ENCODE assay signal across 29 mouse cellular contexts in the genomic region with DNA sequence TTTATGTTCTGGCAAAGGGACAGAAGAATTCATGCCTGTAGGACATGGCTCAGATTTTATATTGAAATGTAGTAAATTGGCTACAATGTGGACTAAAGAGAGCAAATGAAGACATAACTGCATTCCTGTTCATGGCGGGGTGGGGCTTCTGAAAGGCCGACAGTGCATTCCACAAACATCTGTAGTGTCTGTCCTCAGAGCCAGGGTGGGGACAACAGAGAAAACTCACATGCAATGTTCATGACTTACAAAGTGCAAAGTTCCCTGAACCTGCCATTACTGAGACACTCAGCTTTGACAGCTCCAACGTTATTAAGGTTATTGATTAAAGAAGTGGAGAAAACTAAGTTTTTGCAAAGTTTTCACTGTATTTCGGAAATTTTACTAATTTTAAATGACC. TPM values are rescaled to one million over a fixed set of nuclear protein-coding genes. Genes with fewer than 3 reads are reported as not detected.
DNase-seq lines count a peak whose midpoint lies in the region; ATAC-seq and TF ChIP-seq lines count a peak whose summit lies in the region.
"Had no signal": no experiment of that assay in that cellular context is flagged by ENCODE, and none has a peak within 500 bp of the region (broad histone marks: within the 10 kb centered on the region; RNA-seq: fewer than 3 reads in every experiment).

No protein-coding gene starts in this region.

- H3K4me3 ChIP-seq in heart, embryonic 11.5 days (ENCODE audit: low read depth, low read length), result no peak overlapping the region
- no peak overlapping the region for H3K4me3 ChIP-seq in intestine, postnatal 0 days (ENCODE audit: low read depth, low read length)
- no peak overlapping the region for H3K4me3 ChIP-seq in forebrain, embryonic 13.5 days
- H3K4me3 ChIP-seq: embryonic facial prominence, embryonic 10.5 days; embryonic facial prominence, embryonic 13.5 days; erythroblast, embryonic 14.5 days; forebrain, embryonic 12.5 days; heart, adult 2 months; heart, embryonic 10.5 days; hindbrain, embryonic 12.5 days; hindbrain, embryonic 15.5 days had no signal

- DNase-seq in heart, adult 11 months, result peak; percentile 22
- peak; percentile 45 for DNase-seq in kidney, adult 9 months
- no peak for DNase-seq in kidney, postnatal 4 days
- DNase-seq in R1 (ENCODE audit: low read depth, low spot score), result peak; percentile 62
- DNase-seq: adrenal gland, adult 8-10 months; adrenal gland, postnatal 25 days; B cell, adult 2 months; cerebellum, adult 11-12 months; cerebellum, adult 8-10 months; cerebellum, postnatal 10 days; cerebellum, postnatal 36 days; embryo, embryonic 11 days; gastrocnemius, postnatal 25 days; heart, adult 2 months had no signal

- no peak overlapping the region for H3K9ac ChIP-seq in heart, embryonic 11.5 days (ENCODE audit: low read depth, low read length)
- no peak overlapping the region for H3K9ac ChIP-seq in intestine, postnatal 0 days (ENCODE audit: low read depth, low read length)
- no peak overlapping the region for H3K9ac ChIP-seq in forebrain, embryonic 13.5 days
- H3K9ac ChIP-seq: embryonic facial prominence, embryonic 13.5 days; forebrain, embryonic 12.5 days; hindbrain, embryonic 12.5 days; hindbrain, embryonic 15.5 days had no signal

- no peaks in the 10 kb centered on the region for H3K9me3 ChIP-seq in heart, embryonic 11.5 days (replicated peaks; ENCODE audit: control insufficient read depth, low read length)
- no peaks in the 10 kb centered on the region for H3K9me3 ChIP-seq in intestine, postnatal 0 days (ENCODE audit: control insufficient read depth)
- H3K9me3 ChIP-seq in forebrain, embryonic 13.5 days (replicated peaks), result no peaks in the 10 kb centered on the region
- H3K9me3 ChIP-seq: embryonic facial prominence, embryonic 10.5 days; embryonic facial prominence, embryonic 13.5 days; forebrain, embryonic 12.5 days; G1E; heart, embryonic 10.5 days; hindbrain, embryonic 12.5 days; hindbrain, embryonic 15.5 days had no signal

- H3K27ac ChIP-seq in heart, embryonic 11.5 days (ENCODE audit: low read depth, low read length), result no peak overlapping the region
- H3K27ac ChIP-seq in intestine, postnatal 0 days (ENCODE audit: low read depth, low read length), result no peak overlapping the region
- no peak overlapping the region for H3K27ac ChIP-seq in forebrain, embryonic 13.5 days
- H3K27ac ChIP-seq: embryonic facial prominence, embryonic 10.5 days; embryonic facial prominence, embryonic 13.5 days; forebrain, embryonic 12.5 days; heart, adult 2 months; heart, embryonic 10.5 days; hindbrain, embryonic 12.5 days; hindbrain, embryonic 15.5 days had no signal

- H3K4me1 ChIP-seq in heart, embryonic 11.5 days (ENCODE audit: control insufficient read depth, insufficient read depth, low read length), result no peaks in the 10 kb centered on the region
- no peaks in the 10 kb centered on the region for H3K4me1 ChIP-seq in intestine, postnatal 0 days (replicated peaks; ENCODE audit: control insufficient read depth, insufficient read depth, low read length)
- no peaks in the 10 kb centered on the region for H3K4me1 ChIP-seq in forebrain, embryonic 13.5 days
- H3K4me1 ChIP-seq: embryonic facial prominence, embryonic 10.5 days; forebrain, embryonic 12.5 days; hindbrain, embryonic 12.5 days; hindbrain, embryonic 15.5 days had no signal

- WGBS in heart, embryonic 11.5 days (ENCODE audit: insufficient replicate concordance), result 74% methylated on average over 4 of the region's 4 CpGs
- WGBS in intestine, postnatal 0 days, result 42% methylated on average over 4 of the region's 4 CpGs
- WGBS in forebrain, embryonic 13.5 days, result 87% methylated on average over 4 of the region's 4 CpGs

- no peak for ATAC-seq in heart, embryonic 11.5 days (replicated peaks; ENCODE audit: insufficient number of reproducible peaks, low FRiP score, low TSS enrichment)
- 0 out of 2 replicates have a peak, but pooled peaks have one; percentile 36 for ATAC-seq in intestine, postnatal 0 days
- no peak for ATAC-seq in forebrain, embryonic 13.5 days
- ATAC-seq: activated CD4-positive, CD25-positive, alpha-beta regulatory T cell, adult 4 months; forebrain, embryonic 16.5 days; Patski had no signal

- peaks cover 12% of the 10 kb centered on the region; the same call in 1 of the 2 replicates for H3K36me3 ChIP-seq in heart, embryonic 11.5 days (ENCODE audit: control insufficient read depth, insufficient read depth, low read length)
- H3K36me3 ChIP-seq in intestine, postnatal 0 days (ENCODE audit: control insufficient read depth, insufficient read depth), result peaks cover 24% of the 10 kb centered on the region
- H3K36me3 ChIP-seq in forebrain, embryonic 13.5 days (ENCODE audit: poor library complexity, severe bottlenecking), result peaks cover 35% of the 10 kb centered on the region

- H3K27me3 ChIP-seq in heart, embryonic 11.5 days (ENCODE audit: control insufficient read depth, insufficient read depth, low read length), result no peaks in the 10 kb centered on the region
- H3K27me3 ChIP-seq in intestine, postnatal 0 days (replicated peaks; ENCODE audit: control insufficient read depth, insufficient read depth, low read length), result no peaks in the 10 kb centered on the region
- no peaks in the 10 kb centered on the region for H3K27me3 ChIP-seq in forebrain, embryonic 13.5 days
- H3K27me3 ChIP-seq: CH12.LX; embryonic facial prominence, embryonic 13.5 days; forebrain, embryonic 12.5 days; hindbrain, embryonic 12.5 days; hindbrain, embryonic 15.5 days; Patski had no signal

- no peak for TF ChIP-seq CTCF in intestine, postnatal 0 days (IDR thresholded peaks at IDR 0.05; ENCODE audit: low read depth)

- H3K4me2 ChIP-seq in heart, embryonic 11.5 days, result no peak overlapping the region
- H3K4me2 ChIP-seq in intestine, postnatal 0 days (replicated peaks; ENCODE audit: low read depth), result no peak overlapping the region
- no peak overlapping the region for H3K4me2 ChIP-seq in forebrain, embryonic 13.5 days
- H3K4me2 ChIP-seq: embryonic facial prominence, embryonic 13.5 days; forebrain, embryonic 12.5 days; hindbrain, embryonic 12.5 days; hindbrain, embryonic 15.5 days had no signal

RNA-seq across cellular contexts. Expression of a gene that starts 18.0 kb away (rescaled TPM):
- polyA plus RNA-seq in heart, embryonic 11.5 days (2014; fragmentation: Nextera tagmentation; extraction: Ambion mirVana), result 0.96 and 1.5 TPM in 2 replicates
- polyA plus RNA-seq in intestine, postnatal 0 days (2015; fragmentation: Nextera tagmentation; extraction: Ambion mirVana), result 1.6 and 2.1 TPM in 2 replicates
- polyA plus RNA-seq in forebrain, embryonic 13.5 days (2015; fragmentation: Nextera tagmentation; extraction: Ambion mirVana), result 10.0 and 11.2 TPM in 2 replicates
- polyA plus RNA-seq: erythroblast, embryonic 14.5 days; G1E had no signal

RNA-seq across cellular contexts. Expression of a gene that starts 21.9 kb away (rescaled TPM):
- 28.8 and 30.1 TPM in 2 replicates for polyA plus RNA-seq in heart, embryonic 11.5 days (2014; fragmentation: Nextera tagmentation; extraction: Ambion mirVana)
- polyA plus RNA-seq in intestine, postnatal 0 days (2015; fragmentation: Nextera tagmentation; extraction: Ambion mirVana), result 41.7 and 43.0 TPM in 2 replicates
- polyA plus RNA-seq in forebrain, embryonic 13.5 days (2015; fragmentation: Nextera tagmentation; extraction: Ambion mirVana), result 70.9 and 81.6 TPM in 2 replicates

RNA-seq across cellular contexts. Expression of a gene that starts 56.9 kb away (rescaled TPM):
- 2.0 and 3.0 TPM in 2 replicates for polyA plus RNA-seq in heart, embryonic 11.5 days (2014; fragmentation: Nextera tagmentation; extraction: Ambion mirVana)
- polyA plus RNA-seq in intestine, postnatal 0 days (2015; fragmentation: Nextera tagmentation; extraction: Ambion mirVana), result 1.5 and 2.2 TPM in 2 replicates
- polyA plus RNA-seq in forebrain, embryonic 13.5 days (2015; fragmentation: Nextera tagmentation; extraction: Ambion mirVana), result 0.96 and 1.4 TPM in 2 replicates
- polyA plus RNA-seq: activated CD4-positive, CD25-positive, alpha-beta regulatory T cell, adult 4 months; erythroblast, embryonic 14.5 days; G1E had no signal

Comparison
In these comparisons a context has a peak if more than half of its experiments do, and no peak if none do; other contexts are left out.
1. DNase-seq: peak in heart, adult 11 months (single experiment), kidney, adult 9 months (single experiment) and R1 (single experiment); none in kidney, postnatal 4 days (0 of 2).